21 mouse cellular contexts compared by ENCODE assay signal in the genomic region with DNA sequence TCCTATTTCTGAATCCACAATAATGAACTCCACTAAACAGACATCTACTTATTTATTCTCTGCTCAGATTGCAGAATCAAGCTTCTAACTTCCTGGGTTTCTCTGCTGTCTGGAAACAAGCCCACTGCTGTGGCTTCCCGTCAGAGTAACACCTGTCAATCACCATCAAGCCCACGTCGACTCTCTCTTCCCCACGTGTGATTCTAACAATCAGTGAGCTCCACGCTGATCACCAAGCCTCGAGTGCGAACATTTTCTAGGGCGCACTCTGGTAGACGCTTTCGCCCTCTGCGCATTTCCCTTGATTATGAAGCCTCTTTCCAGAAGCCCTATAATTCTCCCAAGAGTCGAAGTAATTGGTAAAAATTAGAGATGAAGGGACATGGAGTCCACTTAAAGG.
A peak's percentile ranks its signal among the peaks of the same experiment; 100 is the strongest.
DNase-seq lines count a peak whose midpoint lies in the region; ATAC-seq and TF ChIP-seq lines count a peak whose summit lies in the region.
"Had no signal": no experiment of that assay in that cellular context is flagged by ENCODE, and none has a peak within 500 bp of the region (broad histone marks: within the 10 kb centered on the region; RNA-seq: fewer than 3 reads in every experiment).

No protein-coding gene starts in this region.

- no peak for DNase-seq in forebrain, embryonic 11.5 days (ENCODE audit: low spot score)
- no peak for DNase-seq in hindbrain, embryonic 14.5 days (ENCODE audit: low spot score)
- DNase-seq in thymus, postnatal 0 days (ENCODE audit: low spot score) = peak; percentile 56
- no peak for DNase-seq in thymus, adult 18-20 months
- DNase-seq: cerebellum, adult 11-12 months; cerebellum, postnatal 14 days; heart, postnatal 14 days; kidney, adult 9 months; kidney, postnatal 14 days; left cerebral cortex, postnatal 4 days; lung, embryonic 14.5 days; right cerebral cortex, adult 18-20 months; thymus, adult 2 months had no signal

- no peaks in the 10 kb centered on the region for H3K36me3 ChIP-seq in forebrain, embryonic 16.5 days (ENCODE audit: control insufficient read depth, insufficient read depth)
- no peaks in the 10 kb centered on the region for H3K36me3 ChIP-seq in forebrain, embryonic 11.5 days (ENCODE audit: control insufficient read depth, insufficient read depth, low read length)
- no peaks in the 10 kb centered on the region for H3K36me3 ChIP-seq in hindbrain, embryonic 14.5 days (replicated peaks; ENCODE audit: control insufficient read depth, insufficient read depth)
- H3K36me3 ChIP-seq in hindbrain, embryonic 12.5 days = no peaks in the 10 kb centered on the region
- 0 out of 2 replicates have a peak, but pooled peaks cover under 1% of the 10 kb centered on the region for H3K36me3 ChIP-seq in neural tube, embryonic 15.5 days
- H3K36me3 ChIP-seq in intestine, postnatal 0 days (ENCODE audit: control insufficient read depth, insufficient read depth) = no peaks in the 10 kb centered on the region
- H3K36me3 ChIP-seq: heart, embryonic 10.5 days; limb, embryonic 15.5 days had no signal

- TF ChIP-seq CTCF in intestine, postnatal 0 days (IDR thresholded peaks at IDR 0.05; ENCODE audit: low read depth) = no peak

- no peak overlapping the region for H3K27ac ChIP-seq in forebrain, embryonic 16.5 days (ENCODE audit: low read length)
- no peak overlapping the region for H3K27ac ChIP-seq in forebrain, embryonic 11.5 days (ENCODE audit: low read depth, low read length)
- 0 out of 2 replicates have a peak overlapping the region, but pooled peaks have one; percentile 29 for H3K27ac ChIP-seq in hindbrain, embryonic 14.5 days
- no peak overlapping the region for H3K27ac ChIP-seq in hindbrain, embryonic 12.5 days
- H3K27ac ChIP-seq in neural tube, embryonic 15.5 days (replicated peaks) = no peak overlapping the region
- no peak overlapping the region for H3K27ac ChIP-seq in intestine, postnatal 0 days (ENCODE audit: low read depth, low read length)
- H3K27ac ChIP-seq: heart, embryonic 10.5 days; limb, embryonic 15.5 days; liver, embryonic 14.5 days had no signal

- WGBS in forebrain, embryonic 16.5 days = 64% methylated on average over 12 of the region's 12 CpGs
- 74% methylated on average over 12 of the region's 12 CpGs for WGBS in forebrain, embryonic 11.5 days
- 66% methylated on average over 12 of the region's 12 CpGs for WGBS in hindbrain, embryonic 14.5 days
- WGBS in hindbrain, embryonic 12.5 days = 73% methylated on average over 12 of the region's 12 CpGs
- 63% methylated on average over 12 of the region's 12 CpGs for WGBS in neural tube, embryonic 15.5 days
- WGBS in intestine, postnatal 0 days = 69% methylated on average over 12 of the region's 12 CpGs

- peaks cover 10% of the 10 kb centered on the region for H3K4me1 ChIP-seq in forebrain, embryonic 16.5 days (replicated peaks; ENCODE audit: control insufficient read depth, insufficient read depth, low read length)
- no peaks in the 10 kb centered on the region for H3K4me1 ChIP-seq in forebrain, embryonic 11.5 days (replicated peaks; ENCODE audit: control insufficient read depth, insufficient read depth, low read length)
- peaks cover 9% of the 10 kb centered on the region for H3K4me1 ChIP-seq in hindbrain, embryonic 14.5 days (replicated peaks; ENCODE audit: control insufficient read depth, insufficient read depth, low read length)
- no peaks in the 10 kb centered on the region for H3K4me1 ChIP-seq in hindbrain, embryonic 12.5 days
- H3K4me1 ChIP-seq in neural tube, embryonic 15.5 days = peaks cover 10% of the 10 kb centered on the region
- H3K4me1 ChIP-seq in intestine, postnatal 0 days (replicated peaks; ENCODE audit: control insufficient read depth, insufficient read depth, low read length) = no peaks in the 10 kb centered on the region
- H3K4me1 ChIP-seq: heart, embryonic 10.5 days; limb, embryonic 15.5 days had no signal

- H3K4me3 ChIP-seq in forebrain, embryonic 16.5 days (replicated peaks; ENCODE audit: low read length) = no peak overlapping the region
- H3K4me3 ChIP-seq in forebrain, embryonic 11.5 days (ENCODE audit: low read depth, low read length) = no peak overlapping the region
- no peak overlapping the region for H3K4me3 ChIP-seq in hindbrain, embryonic 14.5 days (replicated peaks; ENCODE audit: low read length)
- no peak overlapping the region for H3K4me3 ChIP-seq in hindbrain, embryonic 12.5 days
- H3K4me3 ChIP-seq in neural tube, embryonic 15.5 days (replicated peaks) = no peak overlapping the region
- no peak overlapping the region for H3K4me3 ChIP-seq in intestine, postnatal 0 days (ENCODE audit: low read depth, low read length)
- H3K4me3 ChIP-seq: heart, embryonic 10.5 days; limb, embryonic 15.5 days had no signal

- H3K9ac ChIP-seq in forebrain, embryonic 16.5 days (replicated peaks; ENCODE audit: low read depth, low read length) = no peak overlapping the region
- no peak overlapping the region for H3K9ac ChIP-seq in forebrain, embryonic 11.5 days (ENCODE audit: low read length)
- no peak overlapping the region for H3K9ac ChIP-seq in hindbrain, embryonic 14.5 days
- no peak overlapping the region for H3K9ac ChIP-seq in hindbrain, embryonic 12.5 days
- H3K9ac ChIP-seq in neural tube, embryonic 15.5 days (replicated peaks) = no peak overlapping the region
- H3K9ac ChIP-seq in intestine, postnatal 0 days (ENCODE audit: low read depth, low read length) = no peak overlapping the region
- H3K9ac ChIP-seq: limb, embryonic 15.5 days; liver, embryonic 14.5 days; lung, embryonic 14.5 days had no signal

- peaks cover 2% of the 10 kb centered on the region for H3K9me3 ChIP-seq in forebrain, embryonic 16.5 days (ENCODE audit: control insufficient read depth, low read length)
- peaks cover under 1% of the 10 kb centered on the region; the same call in 1 of the 2 replicates for H3K9me3 ChIP-seq in forebrain, embryonic 11.5 days (ENCODE audit: control insufficient read depth, low read length)
- H3K9me3 ChIP-seq in hindbrain, embryonic 14.5 days (ENCODE audit: control insufficient read depth, low read length) = peaks cover 1% of the 10 kb centered on the region; the same call in 1 of the 2 replicates
- no peaks in the 10 kb centered on the region for H3K9me3 ChIP-seq in hindbrain, embryonic 12.5 days (replicated peaks)
- H3K9me3 ChIP-seq in neural tube, embryonic 15.5 days (replicated peaks) = 0 out of 2 replicates have a peak, but pooled peaks cover 2% of the 10 kb centered on the region
- H3K9me3 ChIP-seq in intestine, postnatal 0 days (ENCODE audit: control insufficient read depth) = no peaks in the 10 kb centered on the region
- H3K9me3 ChIP-seq: heart, embryonic 10.5 days; limb, embryonic 15.5 days had no signal

- H3K4me2 ChIP-seq in forebrain, embryonic 16.5 days (ENCODE audit: low read length) = no peak overlapping the region
- H3K4me2 ChIP-seq in forebrain, embryonic 11.5 days (ENCODE audit: low read depth, low read length, severe bottlenecking) = no peak overlapping the region
- peak overlapping the region; percentile 27 for H3K4me2 ChIP-seq in hindbrain, embryonic 14.5 days (replicated peaks)
- no peak overlapping the region for H3K4me2 ChIP-seq in hindbrain, embryonic 12.5 days (replicated peaks)
- peak overlapping the region; percentile 30; the same call in 1 of the 2 replicates for H3K4me2 ChIP-seq in neural tube, embryonic 15.5 days
- no peak overlapping the region for H3K4me2 ChIP-seq in intestine, postnatal 0 days (replicated peaks; ENCODE audit: low read depth)
- H3K4me2 ChIP-seq: limb, embryonic 15.5 days; lung, embryonic 14.5 days had no signal

- ATAC-seq in forebrain, embryonic 16.5 days = peak; percentile 38; the same call in 1 of the 2 replicates
- ATAC-seq in forebrain, embryonic 11.5 days (replicated peaks; ENCODE audit: low FRiP score) = no peak
- no peak for ATAC-seq in hindbrain, embryonic 14.5 days (ENCODE audit: low FRiP score)
- no peak for ATAC-seq in hindbrain, embryonic 12.5 days (ENCODE audit: low FRiP score)
- ATAC-seq in neural tube, embryonic 15.5 days (ENCODE audit: low FRiP score) = no peak
- no peak for ATAC-seq in intestine, postnatal 0 days
- ATAC-seq: CD4-positive, CD25-positive, alpha-beta regulatory T cell, adult 4 months had no signal

- no peaks in the 10 kb centered on the region for H3K27me3 ChIP-seq in forebrain, embryonic 16.5 days (replicated peaks; ENCODE audit: control insufficient read depth, insufficient read depth, low read length)
- no peaks in the 10 kb centered on the region for H3K27me3 ChIP-seq in forebrain, embryonic 11.5 days (ENCODE audit: control insufficient read depth, insufficient read depth, low read length)
- no peaks in the 10 kb centered on the region for H3K27me3 ChIP-seq in hindbrain, embryonic 14.5 days (ENCODE audit: control insufficient read depth, insufficient read depth, low read length)
- no peaks in the 10 kb centered on the region for H3K27me3 ChIP-seq in hindbrain, embryonic 12.5 days
- H3K27me3 ChIP-seq in neural tube, embryonic 15.5 days (replicated peaks) = no peaks in the 10 kb centered on the region
- no peaks in the 10 kb centered on the region for H3K27me3 ChIP-seq in intestine, postnatal 0 days (replicated peaks; ENCODE audit: control insufficient read depth, insufficient read depth, low read length)
- H3K27me3 ChIP-seq: limb, embryonic 15.5 days had no signal

Comparison
In these comparisons a context has a peak if more than half of its experiments do, and no peak if none do; other contexts are left out.
1. H3K4me2 ChIP-seq: peak in hindbrain, embryonic 14.5 days (single experiment) and neural tube, embryonic 15.5 days (single experiment); none in forebrain, embryonic 16.5 days (single experiment), forebrain, embryonic 11.5 days (single experiment), hindbrain, embryonic 12.5 days (single experiment) and intestine, postnatal 0 days (single experiment).